Mouse (Mus musculus) MN1 (cell line): ENCODE measurements at regions not wholly inside any gene's neighbourhood (a gene's known extent, or its start where the extent isn't known, plus 50 kb on each side); places are given as distances from the start of the nearest gene placed in this dataset.
A peak's percentile ranks its signal among the peaks of the same experiment; 100 is the strongest.

Experiments
- DNase-seq: peaks from one replicate; pipeline ENCODE4 v3.0.0-alpha.2; 2016; ENCODE audit warnings: low spot score

GRCm38 (mm10) chr8:115626396-115627136, 81.0 kb downstream of the Maf start:
- no peak for DNase-seq

GRCm38 (mm10) chr8:115625072-115625471, 82.5 kb downstream of the Maf start:
- no peak for DNase-seq

GRCm38 (mm10) chr8:115618049-115618760, 89.4 kb downstream of the Maf start:
- no peak for DNase-seq

- no peak for DNase-seq
Observed at GRCm38 (mm10) chr8:115616871-115617605, 90.6 kb downstream of the Maf start.

- DNase-seq, result no peak
Observed at GRCm38 (mm10) chr8:115613946-115614584, 93.5 kb downstream of the Maf start.

DNA sequence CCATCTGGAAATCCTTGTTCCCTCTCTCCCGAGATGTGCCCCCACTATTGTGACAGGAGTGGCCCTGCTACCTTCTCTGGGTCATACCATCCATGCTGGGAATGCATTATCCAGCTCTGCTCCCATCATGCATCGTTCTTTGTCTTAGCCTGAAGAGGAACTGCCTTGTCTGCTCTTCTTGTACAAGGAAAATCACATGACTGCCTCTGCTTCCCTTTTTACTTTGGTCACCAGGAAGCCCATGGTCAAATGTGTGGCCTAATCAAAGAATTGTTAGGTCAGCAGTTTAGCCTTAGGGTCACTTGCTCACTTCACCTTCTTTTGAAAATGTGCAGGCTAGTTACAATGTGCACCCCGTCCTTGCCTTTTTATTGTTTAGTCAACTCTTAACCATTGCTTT, 95.5 kb downstream of the Maf start:
- DNase-seq, result no peak

DNA sequence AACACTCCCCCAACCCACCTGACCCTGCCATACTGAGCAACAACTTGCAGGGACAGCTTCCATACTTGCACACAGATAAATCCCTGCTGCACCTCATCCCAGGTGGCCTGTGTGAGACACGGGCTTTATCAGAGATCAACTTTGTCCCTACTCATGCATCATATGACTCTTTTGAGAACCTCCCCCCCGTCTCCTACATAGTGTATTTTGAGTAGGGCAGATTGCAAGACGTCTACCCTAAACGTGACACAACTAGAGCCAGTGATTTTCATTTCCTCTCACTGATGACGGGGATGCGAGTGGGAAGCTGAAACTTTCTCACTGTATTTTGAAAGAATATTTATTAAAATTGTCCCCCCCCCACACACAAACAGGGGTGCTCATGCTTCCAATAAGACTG, 107.8 kb downstream of the Maf start:
- DNase-seq, result no peak

DNA sequence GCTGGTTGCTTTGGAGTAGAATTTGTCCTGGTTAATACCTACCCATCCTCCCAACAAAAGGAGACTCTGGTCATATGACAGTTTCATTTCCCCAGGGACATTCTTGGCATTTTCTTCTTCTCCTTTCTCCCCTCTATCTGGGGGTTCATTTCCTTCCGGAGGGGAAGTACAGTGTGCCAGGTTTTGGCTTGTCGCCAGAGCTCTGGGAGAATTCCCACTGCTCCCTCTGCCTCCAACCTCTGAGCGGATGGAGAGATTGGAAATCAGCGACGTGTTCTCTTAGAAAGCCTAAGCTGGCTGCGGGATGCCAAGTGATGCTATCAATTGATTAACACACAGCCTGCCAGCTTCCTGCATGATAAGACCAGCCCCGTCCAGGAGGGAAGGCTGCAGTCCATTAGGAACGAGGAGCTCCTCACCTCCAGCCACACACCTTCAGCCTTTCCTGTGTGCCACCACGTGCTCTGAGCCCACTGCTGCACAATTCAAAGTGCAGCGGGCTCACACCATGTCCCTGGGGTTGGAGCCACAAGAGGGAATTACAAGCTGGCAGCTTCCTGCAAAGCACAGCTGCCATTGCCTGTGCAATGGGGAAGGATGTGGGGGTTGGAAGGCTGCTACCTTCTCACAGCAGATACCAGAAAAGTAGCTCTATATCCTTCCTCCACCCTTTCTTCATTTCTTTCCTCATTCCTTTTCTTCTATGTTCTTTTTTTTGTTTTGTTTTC, 110.2 kb downstream of the Maf start:
- peak; percentile 22 for DNase-seq

DNA sequence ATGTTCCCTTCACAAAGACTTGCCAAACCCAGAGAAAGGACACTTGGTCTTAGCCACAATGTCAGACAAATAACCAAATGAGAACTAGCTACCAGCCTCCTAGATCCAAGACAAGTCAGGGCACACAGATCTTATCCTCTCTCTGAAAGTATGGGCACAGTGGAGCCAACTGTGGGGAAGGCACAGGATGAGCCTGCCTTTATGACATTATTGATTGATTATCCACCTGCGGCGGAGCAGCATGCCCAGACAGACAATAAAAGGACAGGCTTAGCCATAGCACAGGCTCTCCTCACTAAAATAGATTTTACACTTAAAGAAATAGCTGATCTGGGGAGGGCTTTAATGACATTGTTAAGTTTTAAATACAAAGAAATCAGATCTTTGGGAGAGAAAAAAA, 117.9 kb downstream of the Maf start:
- no peak for DNase-seq

GRCm38 (mm10) chr8:115589076-115589475, 118.5 kb downstream of the Maf start:
- DNase-seq, result no peak

DNA sequence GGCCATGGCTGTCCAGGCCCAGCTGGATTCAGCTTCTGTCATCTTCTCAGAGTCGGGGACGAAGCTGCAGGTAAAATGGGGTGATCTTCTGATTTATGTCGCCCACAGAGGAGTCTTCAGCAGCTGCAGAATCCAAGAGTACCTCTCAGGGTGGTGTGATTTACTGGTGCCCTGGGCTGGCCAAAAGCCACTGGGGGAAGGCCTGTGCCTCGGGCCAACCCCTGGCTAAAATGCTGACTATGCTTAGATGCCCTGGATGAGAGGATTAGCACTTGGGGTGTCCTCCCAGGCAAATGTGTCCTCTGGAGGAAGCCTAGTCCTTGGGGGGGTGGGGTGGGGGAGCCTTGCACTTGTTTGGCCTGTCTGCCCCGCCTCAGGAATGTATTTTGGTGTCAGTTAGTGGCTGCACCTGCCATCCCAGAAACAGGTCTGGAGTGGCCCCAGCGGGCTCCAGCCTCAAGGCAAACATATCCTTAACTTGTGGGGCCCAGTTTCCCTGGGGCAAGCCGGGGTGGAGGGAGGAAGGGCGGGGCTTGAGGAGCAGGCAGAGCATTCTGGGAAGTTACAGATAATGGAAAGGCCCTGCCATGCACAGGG, 123.2 kb downstream of the Maf start:
- no peak for DNase-seq

- no peak for DNase-seq
Observed at GRCm38 (mm10) chr8:115583221-115583620, 124.4 kb downstream of the Maf start.

DNA sequence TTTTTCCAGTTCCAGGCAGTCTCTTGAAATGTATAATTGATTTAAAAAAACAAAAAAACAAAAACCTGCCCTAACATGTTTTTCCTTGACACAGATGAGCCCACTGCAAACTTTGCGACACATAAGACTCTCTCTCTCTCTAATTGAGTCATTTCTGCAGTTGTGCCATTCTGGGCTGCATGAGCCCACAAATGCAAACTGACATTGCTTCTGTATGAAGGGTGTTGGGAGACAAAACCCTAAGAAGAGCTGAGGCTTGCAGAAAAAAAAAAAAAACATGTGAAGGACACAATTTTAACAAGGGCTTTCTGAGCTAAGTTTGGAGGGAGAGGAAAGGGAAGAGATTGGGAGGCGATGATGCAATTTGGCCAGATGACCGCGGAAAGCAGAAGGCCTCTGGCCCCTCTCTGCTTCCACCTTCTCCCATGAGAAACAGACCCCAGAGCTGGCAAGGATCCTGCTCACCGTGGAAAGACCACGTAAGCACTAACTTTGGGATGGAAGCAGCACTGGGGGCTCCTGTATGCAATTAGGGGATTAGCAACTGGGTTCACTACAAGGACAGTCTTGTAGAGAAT, 125.6 kb downstream of the Maf start:
- no peak for DNase-seq

GRCm38 (mm10) chr8:115568394-115568793, 139.2 kb downstream of the Maf start:
- DNase-seq, result no peak

- no peak for DNase-seq
Observed at GRCm38 (mm10) chr8:115565768-115566167, 141.8 kb downstream of the Maf start.

- no peak for DNase-seq
Observed at GRCm38 (mm10) chr8:115562362-115562761, 145.2 kb downstream of the Maf start.

- DNase-seq, result no peak
Observed at GRCm38 (mm10) chr8:115560985-115561916, 146.3 kb downstream of the Maf start.

DNA sequence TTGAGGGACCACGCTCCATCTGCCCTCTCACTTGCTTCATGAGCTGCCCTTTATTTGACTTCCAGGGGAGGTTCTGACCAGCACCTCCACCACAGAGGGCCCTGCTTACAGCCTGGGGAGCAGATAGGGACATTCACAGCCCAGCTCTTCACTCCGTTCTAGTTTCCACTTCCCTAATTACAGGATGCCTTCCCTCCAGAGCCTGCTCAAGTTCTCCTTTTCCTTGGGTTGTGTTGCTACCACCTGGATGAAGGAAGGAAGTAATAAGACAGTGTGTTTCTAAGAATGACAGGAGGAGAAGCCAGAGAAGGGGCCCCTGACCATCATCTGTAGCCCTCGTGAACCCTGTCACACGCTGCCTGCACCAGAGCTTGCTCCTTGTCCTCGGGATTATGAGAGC, 152.1 kb downstream of the Maf start:
- no peak for DNase-seq

- DNase-seq, result no peak
Observed at GRCm38 (mm10) chr8:115554185-115554584, 153.4 kb downstream of the Maf start.

DNA sequence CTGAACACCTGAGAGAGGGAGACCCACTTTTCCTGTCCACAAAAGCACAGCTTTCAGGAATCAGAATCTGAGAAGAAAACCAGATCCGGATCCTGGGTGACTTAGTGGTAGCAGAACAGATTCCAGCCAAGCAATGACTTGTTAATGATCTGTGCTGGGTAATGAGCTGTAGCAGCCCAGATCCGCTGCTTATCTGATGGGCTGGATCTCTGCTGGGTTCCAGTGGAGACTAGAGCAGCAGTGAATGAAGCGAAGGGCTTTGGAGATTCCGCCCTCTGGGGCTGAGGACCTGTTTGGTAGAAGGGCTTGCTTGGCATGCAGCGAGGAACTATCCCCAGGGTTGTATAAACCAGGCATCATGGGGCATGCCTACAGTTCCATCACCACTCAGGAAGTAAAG, 156.3 kb downstream of the Maf start:
- DNase-seq, result peak; percentile 59
